Mouse (Mus musculus): ENCODE measurements around the gene Slc36a4. TPM values are rescaled to one million over a fixed set of nuclear protein-coding genes. Genes with fewer than 3 reads are reported as not detected.

Slc36a4 gene
- total and polyA plus RNA-seq, 3 experiments = 6.6 to 9.2 (median 9.0) TPM

- TF ChIP-seq SMC3 (IDR thresholded peaks at IDR 0.05; ENCODE audit: low read depth, low read length) = no peak
- TF ChIP-seq ZKSCAN1 (IDR thresholded peaks at IDR 0.05; ENCODE audit: borderline replicate concordance, low read depth, low read length) = no peak
- peak; percentile 85 for TF ChIP-seq USF2 (conservative IDR thresholded peaks at IDR 0.05; ENCODE audit: low read depth, low read length)
- TF ChIP-seq MAFK (IDR thresholded peaks at IDR 0.05; ENCODE audit: insufficient replicate concordance, low read length) = no peak
- no peak for TF ChIP-seq SIN3A (IDR thresholded peaks at IDR 0.05; ENCODE audit: low read length)
- TF ChIP-seq ZMIZ1 (IDR thresholded peaks at IDR 0.05; ENCODE audit: low read depth, low read length) = no peak
- TF ChIP-seq NRF1 (IDR thresholded peaks at IDR 0.05; ENCODE audit: low read depth, low read length) = no peak
- TF ChIP-seq UBTF (IDR thresholded peaks at IDR 0.05; ENCODE audit: low read depth, low read length) = no peak
- TF ChIP-seq MYC (IDR thresholded peaks at IDR 0.05; ENCODE audit: low read depth, low read length) = peak; percentile 68; the same call in 1 of the 2 replicates
- TF ChIP-seq PAX5 (IDR thresholded peaks at IDR 0.05; ENCODE audit: low read length) = no peak
- TF ChIP-seq ZNF384 (IDR thresholded peaks at IDR 0.05; ENCODE audit: low read depth, low read length) = peak; percentile 90
- TF ChIP-seq POLR2A (IDR thresholded peaks at IDR 0.05; ENCODE audit: low read depth, low read length) = no peak
- no peak for TF ChIP-seq MAZ (IDR thresholded peaks at IDR 0.05; ENCODE audit: low read depth, low read length)
- TF ChIP-seq MXI1 (IDR thresholded peaks at IDR 0.05; ENCODE audit: low read depth, low read length) = no peak
Measured at GRCm38 (mm10) chr9:15718295-15718694, 8.8 kb downstream of the Slc36a4 start (continued).

GRCm38 (mm10) chr9:15719594-15719993 lies 10.1 kb downstream of the Slc36a4 start:
- H3K4me3 ChIP-seq (replicated peaks in 1 of 3; ENCODE audit: low read depth in 2 of 3, low read length in 2 of 3, poor library complexity in 1 of 3) = no peak overlapping the region
- in situ Hi-C loops (cut with MboI; ENCODE audit: low pct_ligation_motif_present, low pct_unique_long_range_greater_than_20kb, low sequenced_read_pairs) (no loop called here), dilution Hi-C loops (cut with MboI; ENCODE audit: extremely low pct_ligation_motif_present, extremely low pct_unique_long_range_greater_than_20kb, low sequenced_read_pairs) (no loop called here)
- peaks cover 22 to 58% of the 10 kb centered on the region in 2 experiments for H3K4me1 ChIP-seq (ENCODE audit: control insufficient read depth in 1 of 2, insufficient read depth in 2 of 2)
- no peaks in the 10 kb centered on the region for H3K27me3 ChIP-seq (replicated peaks)
- H3K4me2 ChIP-seq (ENCODE audit: insufficient read depth, low read depth, poor library complexity, severe bottlenecking) = no peak overlapping the region
- TF ChIP-seq BHLHE40 (IDR thresholded peaks at IDR 0.05; ENCODE audit: low read depth, low read length) = no peak
- TF ChIP-seq ETS1 (conservative IDR thresholded peaks at IDR 0.05; ENCODE audit: low read depth, low read length) = no peak
- no peak for TF ChIP-seq POLR2A (IDR thresholded peaks at IDR 0.05; ENCODE audit: low read depth, low read length)
- TF ChIP-seq MAZ (IDR thresholded peaks at IDR 0.05; ENCODE audit: low read depth, low read length) = no peak
- no peak for TF ChIP-seq KAT2A (IDR thresholded peaks at IDR 0.05; ENCODE audit: insufficient replicate concordance, low read length)
- TF ChIP-seq CTCF (conservative IDR thresholded peaks at IDR 0.05 in 1 of 2, IDR thresholded peaks at IDR 0.05 in 1 of 2; ENCODE audit: low read depth in 2 of 2, low read length in 2 of 2) = no peak
- peaks cover 4% of the 10 kb centered on the region for H3K79me2 ChIP-seq (replicated peaks; ENCODE audit: control insufficient read depth, extremely low read depth, insufficient read depth, poor library complexity, severe bottlenecking)
- H3K9me3 ChIP-seq (replicated peaks; ENCODE audit: low read length) = no peaks in the 10 kb centered on the region
- H3K36me3 ChIP-seq (replicated peaks in 1 of 2; ENCODE audit: control insufficient read depth in 1 of 2, insufficient read depth in 1 of 2, low read length in 1 of 2) = peaks cover 7 to 26% of the 10 kb centered on the region in 2 experiments
- no peak overlapping the region for H3K27ac ChIP-seq (ENCODE audit: insufficient read depth, low read depth)
- no peak overlapping the region for H3K9ac ChIP-seq (ENCODE audit: insufficient read depth, low read depth)
- no peak for DNase-seq (ENCODE audit: extremely low read depth)

DNA sequence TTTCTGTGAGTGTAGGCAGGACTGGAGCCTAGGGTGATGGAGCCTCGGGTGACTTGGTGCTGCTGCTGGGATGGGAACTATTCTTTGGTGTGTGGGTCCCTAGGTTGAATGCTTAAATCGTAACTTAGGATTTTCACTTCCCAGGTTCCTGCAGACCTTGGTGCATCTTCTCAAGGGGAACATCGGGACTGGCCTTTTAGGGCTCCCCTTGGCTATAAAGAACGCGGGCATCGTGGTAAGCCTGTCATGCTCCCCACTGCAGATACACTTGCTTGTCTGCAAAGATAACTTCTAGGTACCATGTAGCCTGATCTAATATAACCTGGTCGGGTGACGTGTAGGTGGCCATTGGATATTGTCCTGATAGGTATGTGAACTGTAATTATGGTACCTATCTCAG lies 11.0 kb downstream of the Slc36a4 start:
- dilution Hi-C loops (cut with MboI; ENCODE audit: extremely low pct_ligation_motif_present, extremely low pct_unique_long_range_greater_than_20kb, low sequenced_read_pairs) = no loop called here
- H3K27ac ChIP-seq (ENCODE audit: insufficient read depth, low read depth) = no peak overlapping the region
- H3K9me3 ChIP-seq (replicated peaks; ENCODE audit: low read length) = no peaks in the 10 kb centered on the region
- no peak overlapping the region for H3K9ac ChIP-seq (ENCODE audit: insufficient read depth, low read depth)
- TF ChIP-seq BHLHE40 (IDR thresholded peaks at IDR 0.05; ENCODE audit: low read depth, low read length) (no peak), TCF12 (IDR thresholded peaks at IDR 0.05; ENCODE audit: low read depth, low read length) (no peak), ZMIZ1 (IDR thresholded peaks at IDR 0.05; ENCODE audit: low read depth, low read length) (no peak), EP300 (IDR thresholded peaks at IDR 0.05; ENCODE audit: low read length) (no peak), MYC (IDR thresholded peaks at IDR 0.05; ENCODE audit: low read depth, low read length) (no peak), RCOR1 (conservative IDR thresholded peaks at IDR 0.05; ENCODE audit: low read depth, low read length) (no peak), SMC3 (IDR thresholded peaks at IDR 0.05; ENCODE audit: low read depth, low read length) (no peak), SIN3A (IDR thresholded peaks at IDR 0.05; ENCODE audit: low read length) (no peak), MAFK (IDR thresholded peaks at IDR 0.05; ENCODE audit: insufficient replicate concordance, low read length) (no peak), TBP (conservative IDR thresholded peaks at IDR 0.05; ENCODE audit: low read depth, low read length) (no peak), CHD1 (IDR thresholded peaks at IDR 0.05; ENCODE audit: low read depth, low read length) (no peak), POLR2AphosphoS2 (IDR thresholded peaks at IDR 0.05; ENCODE audit: low read depth, low read length) (no peak), USF2 (conservative IDR thresholded peaks at IDR 0.05; ENCODE audit: low read depth, low read length) (no peak), MEF2A (IDR thresholded peaks at IDR 0.05; ENCODE audit: borderline replicate concordance, low read depth, low read length) (no peak), IRF4 (IDR thresholded peaks at IDR 0.05; ENCODE audit: low read depth, low read length) (no peak)
- H3K4me2 ChIP-seq (ENCODE audit: insufficient read depth, low read depth, poor library complexity, severe bottlenecking) = no peak overlapping the region
- peaks cover 4% of the 10 kb centered on the region for H3K79me2 ChIP-seq (replicated peaks; ENCODE audit: control insufficient read depth, extremely low read depth, insufficient read depth, poor library complexity, severe bottlenecking)
- peaks cover 7 to 31% of the 10 kb centered on the region in 2 experiments for H3K36me3 ChIP-seq (replicated peaks in 1 of 2; ENCODE audit: control insufficient read depth in 1 of 2, insufficient read depth in 1 of 2, low read length in 1 of 2)
- no peak for DNase-seq (ENCODE audit: extremely low read depth)
- in situ Hi-C loops (cut with MboI; ENCODE audit: low pct_ligation_motif_present, low pct_unique_long_range_greater_than_20kb, low sequenced_read_pairs) = no loop called here
- no peak overlapping the region for H3K4me3 ChIP-seq (replicated peaks in 1 of 3; ENCODE audit: low read depth in 2 of 3, low read length in 2 of 3, poor library complexity in 1 of 3)
- peaks cover 22 to 56% of the 10 kb centered on the region in 2 experiments for H3K4me1 ChIP-seq (ENCODE audit: control insufficient read depth in 1 of 2, insufficient read depth in 2 of 2)
- no peaks in the 10 kb centered on the region for H3K27me3 ChIP-seq (replicated peaks)

All from CH12.LX (cell line).